Mouse (Mus musculus) ES-Bruce4 (cell line): ENCODE measurements around the gene Raly. TPM values are rescaled to one million over a fixed set of nuclear protein-coding genes. Genes with fewer than 3 reads are reported as not detected.

Experiments used
- H3K27ac ChIP-seq: 2 replicates; pipeline ENCODE4 v1.5.1; 2012; ENCODE audit warnings: low read length, inconsistent platforms; ENCODE audit not compliant: insufficient read depth
- H3K27me3 ChIP-seq: 2 replicates; pipeline ENCODE4 v1.6.1; 2012; ENCODE audit warnings: mild to moderate bottlenecking, low read length, inconsistent platforms; ENCODE audit not compliant: control insufficient read depth, poor library complexity, insufficient read depth, severe bottlenecking
- H3K36me3 ChIP-seq: 2 replicates; pipeline ENCODE4 v1.6.1; 2012; ENCODE audit warnings: inconsistent platforms, mild to moderate bottlenecking, low read length, moderate library complexity; ENCODE audit not compliant: control insufficient read depth, poor library complexity, insufficient read depth, severe bottlenecking
- H3K4me1 ChIP-seq: one replicate; pipeline ENCODE4 v1.8.1; 2011; ENCODE audit warnings: low read length; ENCODE audit not compliant: control insufficient read depth, insufficient read depth
- H3K4me3 ChIP-seq: 2 replicates; pipeline ENCODE4 v1.5.1; 2011; ENCODE audit warnings: low read depth, mild to moderate bottlenecking, low read length
- H3K9ac ChIP-seq: 2 replicates; pipeline ENCODE4 v1.6.1; 2012; ENCODE audit warnings: low read depth, mild to moderate bottlenecking, inconsistent platforms; ENCODE audit not compliant: poor library complexity, severe bottlenecking
- H3K9me3 ChIP-seq: replicated peaks from 2 replicates; pipeline ENCODE4 v1.6.1; 2012; ENCODE audit warnings: mild to moderate bottlenecking, low read length, inconsistent platforms; ENCODE audit not compliant: control insufficient read depth, poor library complexity, insufficient read depth, severe bottlenecking
- CTCF ChIP-seq: IDR thresholded peaks from one replicate; pipeline ENCODE4 v1.8.1; 2011; ENCODE audit warnings: low read depth, low read length
- EP300 ChIP-seq: IDR thresholded peaks from 2 replicates; pipeline ENCODE4 v1.6.1; 2011; ENCODE audit warnings: low read depth, low read length; ENCODE audit not compliant: insufficient read depth
- POLR2A ChIP-seq: IDR thresholded peaks from one replicate; pipeline ENCODE4 v1.8.1; 2011; ENCODE audit warnings: low read length; ENCODE audit not compliant: insufficient read depth
- polyA plus RNA-seq: library from polyadenylated mRNA; stranded (reverse); fragments of >200 nt; gene quantifications from 2 replicates; pipeline ENCODE4 v1.2.4, GENCODE M21; 2011; ENCODE audit warnings: low read depth; ENCODE audit not compliant: missing spikeins, insufficient read depth, insufficient read length

Raly gene
- polyA plus RNA-seq, 1 experiment = 241 TPM

DNA sequence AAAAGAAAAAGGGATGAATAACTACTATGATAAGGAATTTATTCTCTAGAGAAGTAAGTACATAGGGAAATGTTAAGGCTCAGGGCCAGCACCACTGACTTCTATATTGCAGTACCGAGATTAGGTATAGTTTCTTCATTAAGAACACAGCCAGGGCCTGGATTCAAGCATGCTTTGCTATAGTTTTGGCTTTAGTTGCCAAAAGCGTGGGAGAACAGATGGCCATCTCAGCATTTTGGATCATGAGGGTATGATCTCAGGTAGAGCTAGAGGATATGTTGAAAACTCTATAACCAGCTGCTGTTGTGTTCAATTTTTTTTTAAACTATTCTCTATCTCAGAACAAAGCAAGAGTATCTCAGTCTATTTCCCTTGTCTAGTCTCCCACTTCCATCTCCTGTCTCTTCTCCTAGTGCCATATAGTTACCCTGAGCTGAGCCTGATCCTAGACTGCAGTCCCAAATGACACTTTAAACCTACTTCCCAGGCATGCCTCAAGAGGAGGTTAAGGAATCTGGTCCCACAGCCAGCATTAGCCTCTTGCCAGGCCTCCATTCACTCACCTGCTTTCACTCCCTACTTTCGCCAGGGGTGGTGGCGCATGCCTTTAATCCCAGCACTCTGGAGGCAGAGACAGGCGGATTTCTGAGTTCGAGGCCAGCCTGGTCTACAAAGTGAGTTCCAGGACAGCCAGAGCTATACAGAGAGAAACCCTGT is 43.4 kb downstream of the Raly start:
- H3K36me3 ChIP-seq = peaks cover 6% of the 10 kb centered on the region; the same call in 1 of the 2 replicates
- H3K27ac ChIP-seq = no peak overlapping the region
- no peaks in the 10 kb centered on the region for H3K27me3 ChIP-seq
- H3K9me3 ChIP-seq = no peaks in the 10 kb centered on the region
- TF ChIP-seq EP300 = no peak
- no peak for TF ChIP-seq CTCF
- no peak for TF ChIP-seq POLR2A
- H3K4me1 ChIP-seq = no peaks in the 10 kb centered on the region
- no peak overlapping the region for H3K4me3 ChIP-seq
- H3K9ac ChIP-seq = no peak overlapping the region

DNA sequence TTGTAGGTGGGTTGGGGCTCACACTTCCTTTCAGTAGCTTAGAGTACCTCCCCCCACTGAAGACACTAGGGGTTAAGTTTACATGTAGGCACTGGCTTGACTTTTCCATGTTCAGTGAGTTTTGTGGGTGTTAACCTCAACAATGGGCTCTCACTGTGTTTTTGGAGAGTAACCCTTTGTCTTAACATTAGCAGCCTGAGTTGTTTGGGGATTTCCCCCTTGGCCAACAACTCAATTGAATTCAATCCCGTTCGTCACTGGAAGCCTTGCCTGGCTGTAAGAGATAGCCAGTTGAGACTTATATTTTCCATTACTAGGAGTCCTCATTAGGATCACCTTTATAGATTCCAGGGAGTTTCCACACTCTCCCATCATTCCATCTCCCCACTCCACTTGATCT is 45.6 kb downstream of the Raly start:
- no peak overlapping the region for H3K27ac ChIP-seq
- no peak for TF ChIP-seq CTCF
- no peak for TF ChIP-seq POLR2A
- no peak for TF ChIP-seq EP300
- H3K27me3 ChIP-seq = no peaks in the 10 kb centered on the region
- H3K36me3 ChIP-seq = peaks cover 2% of the 10 kb centered on the region; the same call in 1 of the 2 replicates
- H3K4me1 ChIP-seq = no peaks in the 10 kb centered on the region
- H3K9ac ChIP-seq = no peak overlapping the region
- no peaks in the 10 kb centered on the region for H3K9me3 ChIP-seq
- H3K4me3 ChIP-seq = no peak overlapping the region

DNA sequence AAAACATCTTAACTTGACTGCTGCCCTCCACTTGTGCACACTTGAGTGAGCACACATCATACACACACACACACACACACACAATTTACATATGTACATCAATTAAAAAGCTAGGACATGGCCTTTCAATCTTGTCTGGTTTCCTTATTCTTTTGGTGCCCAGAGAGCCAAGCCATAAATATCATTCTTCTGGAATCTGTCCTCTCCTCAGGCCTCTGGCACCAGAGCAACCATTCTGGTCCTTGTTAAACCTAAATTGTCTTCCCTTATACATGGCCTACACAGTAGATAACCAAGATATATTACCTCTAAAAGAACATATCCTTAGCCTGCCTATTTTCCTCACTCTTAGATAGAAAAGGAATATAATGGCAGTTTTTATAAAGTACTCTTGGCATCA is 57.2 kb downstream of the Raly start:
- no peak for TF ChIP-seq CTCF
- no peak for TF ChIP-seq POLR2A
- H3K36me3 ChIP-seq = 0 out of 2 replicates have a peak, but pooled peaks cover 2% of the 10 kb centered on the region

DNA sequence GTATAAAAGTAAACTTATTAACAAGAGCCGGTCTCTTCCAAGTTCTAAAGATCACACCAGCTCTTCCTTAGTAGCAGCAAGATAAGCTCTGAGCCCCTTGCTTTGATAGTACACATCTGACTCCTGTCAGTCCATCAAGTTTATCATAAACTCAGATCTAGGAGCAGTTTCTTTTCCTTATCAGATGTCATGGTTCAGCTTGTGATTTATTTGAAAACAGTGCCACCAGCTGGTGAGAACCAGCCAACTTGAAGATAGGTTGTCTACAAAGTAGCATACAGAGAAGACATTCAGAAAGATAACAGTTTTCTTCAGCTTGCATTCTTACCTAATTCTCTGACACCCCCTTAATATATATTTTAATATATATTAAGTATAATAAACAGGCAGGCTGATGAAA is 64.5 kb downstream of the Raly start:
- no peaks in the 10 kb centered on the region for H3K27me3 ChIP-seq
- no peak for TF ChIP-seq EP300
- TF ChIP-seq POLR2A = no peak
- no peak for TF ChIP-seq CTCF
- H3K9me3 ChIP-seq = no peaks in the 10 kb centered on the region
- H3K4me3 ChIP-seq = no peak overlapping the region
- no peak overlapping the region for H3K27ac ChIP-seq
- H3K36me3 ChIP-seq = peaks cover 30% of the 10 kb centered on the region
- H3K4me1 ChIP-seq = no peaks in the 10 kb centered on the region
- H3K9ac ChIP-seq = no peak overlapping the region

More for the DNA sequence above, 57.2 kb downstream of the Raly start:
- H3K4me1 ChIP-seq = no peaks in the 10 kb centered on the region
- H3K4me3 ChIP-seq = no peak overlapping the region
- no peak overlapping the region for H3K27ac ChIP-seq
- H3K9me3 ChIP-seq = no peaks in the 10 kb centered on the region
- no peaks in the 10 kb centered on the region for H3K27me3 ChIP-seq
- no peak overlapping the region for H3K9ac ChIP-seq

DNA sequence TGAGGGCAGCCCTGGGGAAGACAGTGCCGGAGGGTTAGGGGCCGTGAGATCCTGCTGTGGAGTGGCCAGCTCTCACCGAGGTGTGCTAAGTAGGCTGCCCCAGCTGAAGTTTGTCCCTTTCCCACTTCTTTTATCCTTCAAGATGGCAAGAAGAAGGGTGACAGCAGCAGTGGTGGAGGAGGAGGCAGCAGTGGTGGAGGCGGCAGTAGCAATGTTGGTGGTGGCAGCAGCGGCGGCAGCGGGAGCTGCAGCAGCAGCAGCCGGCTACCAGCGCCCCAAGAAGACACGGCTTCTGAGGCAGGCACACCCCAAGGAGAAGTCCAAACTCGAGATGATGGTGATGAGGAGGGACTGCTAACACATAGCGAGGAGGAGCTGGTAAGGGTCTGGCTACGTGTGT is 72.8 kb downstream of the Raly start:
- TF ChIP-seq POLR2A = no peak
- TF ChIP-seq EP300 = no peak
- no peak for TF ChIP-seq CTCF
- H3K4me3 ChIP-seq = no peak overlapping the region
- no peaks in the 10 kb centered on the region for H3K27me3 ChIP-seq
- no peak overlapping the region for H3K27ac ChIP-seq
- no peak overlapping the region for H3K9ac ChIP-seq
- H3K9me3 ChIP-seq = no peaks in the 10 kb centered on the region
- H3K36me3 ChIP-seq = peaks cover 80% of the 10 kb centered on the region
- H3K4me1 ChIP-seq = no peaks in the 10 kb centered on the region

DNA sequence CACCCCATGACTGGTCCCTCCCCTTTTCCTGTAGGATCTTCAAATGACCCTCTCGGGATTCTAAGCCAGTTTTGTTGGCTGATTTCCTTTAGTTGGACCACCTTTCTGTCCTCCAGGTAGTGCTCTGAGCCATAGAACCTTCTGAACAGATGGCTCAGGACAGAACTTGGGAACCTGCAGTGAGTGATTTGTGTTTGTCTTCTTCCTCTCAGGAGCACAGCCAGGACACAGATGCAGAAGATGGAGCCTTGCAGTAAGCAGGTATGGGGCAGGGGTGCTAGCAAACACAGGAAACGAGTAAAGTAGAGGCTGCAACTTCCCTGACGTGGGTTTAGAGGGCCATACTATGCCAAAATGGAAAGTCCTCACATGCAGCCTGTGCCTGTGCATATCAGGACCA is 74.8 kb downstream of the Raly start:
- no peak for TF ChIP-seq POLR2A
- TF ChIP-seq CTCF = no peak
- Histone ChIP-seq H3K9ac (no peak overlapping the region), H3K27ac (no peak overlapping the region), H3K4me3 (no peak overlapping the region), H3K27me3 (no peaks in the 10 kb centered on the region), H3K36me3 (peaks cover 81% of the 10 kb centered on the region), H3K9me3 (no peaks in the 10 kb centered on the region), H3K4me1 (no peaks in the 10 kb centered on the region)
